Comparison of ENCODE assay signal across 22 mouse cellular contexts in genomic region chr6:148310981-148311380, GRCm38 (mm10).
DNase-seq lines count a peak whose midpoint lies in the region; ATAC-seq and TF ChIP-seq lines count a peak whose summit lies in the region.
"Had no signal": no experiment of that assay in that cellular context is flagged by ENCODE, and none has a peak within 500 bp of the region (broad histone marks: within the 10 kb centered on the region; RNA-seq: fewer than 3 reads in every experiment).

No protein-coding gene starts in this region.

- no peak overlapping the region for H3K4me2 ChIP-seq in forebrain, postnatal 0 days (ENCODE audit: low read depth)
- no peak overlapping the region for H3K4me2 ChIP-seq in forebrain, embryonic 12.5 days
- no peak overlapping the region for H3K4me2 ChIP-seq in forebrain, embryonic 15.5 days (replicated peaks)
- H3K4me2 ChIP-seq in midbrain, embryonic 14.5 days (ENCODE audit: low read length) = no peak overlapping the region
- no peak overlapping the region for H3K4me2 ChIP-seq in midbrain, embryonic 15.5 days
- H3K4me2 ChIP-seq in forebrain, embryonic 14.5 days (ENCODE audit: low read length) = no peak overlapping the region
- H3K4me2 ChIP-seq: embryonic facial prominence, embryonic 12.5 days had no signal

- ATAC-seq in forebrain, postnatal 0 days = no peak
- ATAC-seq in forebrain, embryonic 12.5 days (ENCODE audit: low FRiP score) = 0 out of 2 replicates have a peak, but pooled peaks have one; percentile 39
- no peak for ATAC-seq in forebrain, embryonic 15.5 days (replicated peaks)
- ATAC-seq in midbrain, embryonic 14.5 days (ENCODE audit: low FRiP score, low TSS enrichment) = no peak
- ATAC-seq in midbrain, embryonic 15.5 days (replicated peaks) = no peak
- peak; percentile 23; the same call in 1 of the 2 replicates for ATAC-seq in forebrain, embryonic 14.5 days
- ATAC-seq: activated CD4-positive, CD25-positive, alpha-beta regulatory T cell, adult 4 months; CD4-positive, CD25-positive, alpha-beta regulatory T cell, adult 4 months; Patski had no signal

- no peaks in the 10 kb centered on the region for H3K9me3 ChIP-seq in forebrain, embryonic 10.5 days
- H3K9me3 ChIP-seq in forebrain, postnatal 0 days (ENCODE audit: low read length) = no peaks in the 10 kb centered on the region
- no peaks in the 10 kb centered on the region for H3K9me3 ChIP-seq in forebrain, embryonic 12.5 days
- no peaks in the 10 kb centered on the region for H3K9me3 ChIP-seq in forebrain, embryonic 15.5 days
- no peaks in the 10 kb centered on the region for H3K9me3 ChIP-seq in midbrain, embryonic 14.5 days (ENCODE audit: control insufficient read depth, low read length)
- H3K9me3 ChIP-seq in midbrain, embryonic 15.5 days = no peaks in the 10 kb centered on the region
- H3K9me3 ChIP-seq in forebrain, embryonic 14.5 days (replicated peaks; ENCODE audit: control insufficient read depth, low read length) = no peaks in the 10 kb centered on the region
- H3K9me3 ChIP-seq: embryonic facial prominence, embryonic 10.5 days; embryonic facial prominence, embryonic 12.5 days; G1E had no signal

- peaks cover 27% of the 10 kb centered on the region for H3K4me1 ChIP-seq in forebrain, embryonic 10.5 days
- H3K4me1 ChIP-seq in forebrain, postnatal 0 days (ENCODE audit: insufficient read depth) = no peaks in the 10 kb centered on the region
- peaks cover 6% of the 10 kb centered on the region for H3K4me1 ChIP-seq in forebrain, embryonic 12.5 days
- H3K4me1 ChIP-seq in forebrain, embryonic 15.5 days = peaks cover 4% of the 10 kb centered on the region; the same call in 1 of the 2 replicates
- no peaks in the 10 kb centered on the region for H3K4me1 ChIP-seq in midbrain, embryonic 14.5 days (ENCODE audit: control insufficient read depth, insufficient read depth, low read length)
- no peaks in the 10 kb centered on the region for H3K4me1 ChIP-seq in midbrain, embryonic 15.5 days
- peaks cover 3% of the 10 kb centered on the region; the same call in 1 of the 2 replicates for H3K4me1 ChIP-seq in forebrain, embryonic 14.5 days (ENCODE audit: control insufficient read depth, insufficient read depth, low read length)
- H3K4me1 ChIP-seq: embryonic facial prominence, embryonic 10.5 days; embryonic facial prominence, embryonic 12.5 days had no signal

- 0 out of 2 replicates have a peak, but pooled peaks cover 5% of the 10 kb centered on the region for H3K27me3 ChIP-seq in forebrain, embryonic 10.5 days (ENCODE audit: poor library complexity, severe bottlenecking)
- no peaks in the 10 kb centered on the region for H3K27me3 ChIP-seq in forebrain, postnatal 0 days (ENCODE audit: insufficient read depth, low read length)
- H3K27me3 ChIP-seq in forebrain, embryonic 12.5 days = no peaks in the 10 kb centered on the region
- H3K27me3 ChIP-seq in forebrain, embryonic 15.5 days = no peaks in the 10 kb centered on the region
- no peaks in the 10 kb centered on the region for H3K27me3 ChIP-seq in midbrain, embryonic 14.5 days (ENCODE audit: control insufficient read depth, insufficient read depth, low read length)
- H3K27me3 ChIP-seq in midbrain, embryonic 15.5 days (replicated peaks) = no peaks in the 10 kb centered on the region
- H3K27me3 ChIP-seq in forebrain, embryonic 14.5 days (replicated peaks; ENCODE audit: control insufficient read depth, insufficient read depth, low read length) = no peaks in the 10 kb centered on the region
- H3K27me3 ChIP-seq: CH12.LX; embryonic facial prominence, embryonic 12.5 days had no signal

- H3K27ac ChIP-seq in forebrain, embryonic 10.5 days = 0 out of 2 replicates have a peak overlapping the region, but pooled peaks have one; percentile 49
- no peak overlapping the region for H3K27ac ChIP-seq in forebrain, postnatal 0 days (ENCODE audit: low read depth, low read length)
- 0 out of 2 replicates have a peak overlapping the region, but pooled peaks have one; percentile 19 for H3K27ac ChIP-seq in forebrain, embryonic 12.5 days
- no peak overlapping the region for H3K27ac ChIP-seq in forebrain, embryonic 15.5 days (replicated peaks)
- no peak overlapping the region for H3K27ac ChIP-seq in midbrain, embryonic 14.5 days (replicated peaks; ENCODE audit: low read depth, low read length)
- no peak overlapping the region for H3K27ac ChIP-seq in midbrain, embryonic 15.5 days
- H3K27ac ChIP-seq in forebrain, embryonic 14.5 days (ENCODE audit: low read depth, low read length) = no peak overlapping the region
- H3K27ac ChIP-seq: embryonic facial prominence, embryonic 10.5 days; embryonic facial prominence, embryonic 12.5 days had no signal

- no peak overlapping the region for H3K4me3 ChIP-seq in forebrain, embryonic 10.5 days
- H3K4me3 ChIP-seq in forebrain, postnatal 0 days (ENCODE audit: low read depth, low read length) = no peak overlapping the region
- H3K4me3 ChIP-seq in forebrain, embryonic 12.5 days (replicated peaks) = no peak overlapping the region
- no peak overlapping the region for H3K4me3 ChIP-seq in forebrain, embryonic 15.5 days
- H3K4me3 ChIP-seq in midbrain, embryonic 14.5 days (replicated peaks; ENCODE audit: low read depth, low read length) = no peak overlapping the region
- H3K4me3 ChIP-seq in midbrain, embryonic 15.5 days = no peak overlapping the region
- H3K4me3 ChIP-seq in forebrain, embryonic 14.5 days (ENCODE audit: low read depth, low read length) = no peak overlapping the region
- H3K4me3 ChIP-seq: embryonic facial prominence, embryonic 10.5 days; embryonic facial prominence, embryonic 12.5 days had no signal

- WGBS in forebrain, embryonic 10.5 days = 16% methylated on average over 2 of the region's 2 CpGs
- WGBS in forebrain, postnatal 0 days = 3% methylated on average over 2 of the region's 2 CpGs
- 1% methylated on average over 2 of the region's 2 CpGs for WGBS in forebrain, embryonic 12.5 days
- WGBS in forebrain, embryonic 15.5 days = 3% methylated on average over 2 of the region's 2 CpGs
- WGBS in midbrain, embryonic 14.5 days = 28% methylated on average over 2 of the region's 2 CpGs
- 17% methylated on average over 2 of the region's 2 CpGs for WGBS in midbrain, embryonic 15.5 days
- WGBS in forebrain, embryonic 14.5 days = 1% methylated on average over 2 of the region's 2 CpGs

- DNase-seq in forebrain, embryonic 10.5 days (ENCODE audit: extremely low spot score, low spot score) = no peak
- DNase-seq in forebrain, postnatal 0 days = no peak
- peak; percentile 4 for DNase-seq in midbrain, embryonic 14.5 days
- peak; percentile 51 for DNase-seq in forebrain, embryonic 14.5 days (ENCODE audit: low spot score)
- no peak for DNase-seq in right cerebral cortex, adult 18-20 months
- DNase-seq: adrenal gland, adult 8-10 months; adrenal gland, postnatal 25 days; B cell, adult 2 months; cerebellum, adult 11-12 months; cerebellum, adult 2 months; cerebellum, adult 9-10 months; cerebellum, postnatal 25 days had no signal

- no peaks in the 10 kb centered on the region for H3K36me3 ChIP-seq in forebrain, embryonic 10.5 days (replicated peaks)
- H3K36me3 ChIP-seq in forebrain, postnatal 0 days (ENCODE audit: insufficient read depth) = no peaks in the 10 kb centered on the region
- H3K36me3 ChIP-seq in forebrain, embryonic 12.5 days (replicated peaks) = no peaks in the 10 kb centered on the region
- no peaks in the 10 kb centered on the region for H3K36me3 ChIP-seq in forebrain, embryonic 15.5 days
- H3K36me3 ChIP-seq in midbrain, embryonic 14.5 days (ENCODE audit: control insufficient read depth, insufficient read depth, low read length) = no peaks in the 10 kb centered on the region
- H3K36me3 ChIP-seq in midbrain, embryonic 15.5 days (replicated peaks) = no peaks in the 10 kb centered on the region
- H3K36me3 ChIP-seq in forebrain, embryonic 14.5 days (ENCODE audit: control insufficient read depth, insufficient read depth, low read length) = no peaks in the 10 kb centered on the region
- H3K36me3 ChIP-seq: embryonic facial prominence, embryonic 10.5 days; embryonic facial prominence, embryonic 12.5 days; G1E had no signal

- TF ChIP-seq CTCF in forebrain, postnatal 0 days (IDR thresholded peaks at IDR 0.05; ENCODE audit: low read depth) = no peak

- no peak overlapping the region for H3K9ac ChIP-seq in forebrain, postnatal 0 days
- H3K9ac ChIP-seq in forebrain, embryonic 12.5 days = no peak overlapping the region
- H3K9ac ChIP-seq in forebrain, embryonic 15.5 days (replicated peaks) = no peak overlapping the region
- no peak overlapping the region for H3K9ac ChIP-seq in midbrain, embryonic 14.5 days (replicated peaks; ENCODE audit: low read length)
- no peak overlapping the region for H3K9ac ChIP-seq in midbrain, embryonic 15.5 days
- no peak overlapping the region for H3K9ac ChIP-seq in forebrain, embryonic 14.5 days (ENCODE audit: low read length)
- H3K9ac ChIP-seq: embryonic facial prominence, embryonic 12.5 days had no signal

Comparison
In these comparisons a context has a peak if more than half of its experiments do, and no peak if none do; other contexts are left out.
1. DNase-seq: peak in midbrain, embryonic 14.5 days (single experiment) and forebrain, embryonic 14.5 days (single experiment); none in forebrain, embryonic 10.5 days (single experiment), forebrain, postnatal 0 days (single experiment) and right cerebral cortex, adult 18-20 months (single experiment).
2. H3K27ac ChIP-seq: peak in forebrain, embryonic 10.5 days (single experiment) and forebrain, embryonic 12.5 days (single experiment); none in forebrain, postnatal 0 days (single experiment), forebrain, embryonic 15.5 days (single experiment), midbrain, embryonic 14.5 days (single experiment), midbrain, embryonic 15.5 days (single experiment) and forebrain, embryonic 14.5 days (single experiment).
3. ATAC-seq: peak in forebrain, embryonic 12.5 days (single experiment) and forebrain, embryonic 14.5 days (single experiment); none in forebrain, postnatal 0 days (single experiment), forebrain, embryonic 15.5 days (single experiment), midbrain, embryonic 14.5 days (single experiment) and midbrain, embryonic 15.5 days (single experiment).